Mouse (Mus musculus) intestine, embryonic 14.5 days (tissue): ENCODE measurements around the gene Olfr281. TPM values are rescaled to one million over a fixed set of nuclear protein-coding genes. Genes with fewer than 3 reads are reported as not detected.

Source experiments
- ATAC-seq: fragments of 200-750 bp; cut with Nextera tagmentation; replicated peaks from 2 replicates; pipeline ENCODE4 v1.8.0; 2017; ENCODE audit warnings: low read depth, moderate number of reproducible peaks, moderate TSS enrichment, moderate library complexity; ENCODE audit not compliant: low FRiP score, low TSS enrichment
- DNase-seq: peaks from one replicate; pipeline ENCODE4 v3.0.0-alpha.2; 2018; ENCODE audit warnings: low spot score
- H3K27ac ChIP-seq: fragments of 300-500 bp; sonication (generic); 2 replicates; pipeline ENCODE4 v1.5.1; 2014; ENCODE audit warnings: low read depth, mild to moderate bottlenecking, control low read depth
- H3K27me3 ChIP-seq: fragments of 300-500 bp; sonication (generic); replicated peaks from 2 replicates; pipeline ENCODE4 v1.6.1; 2014; ENCODE audit warnings: low read length, control low read depth; ENCODE audit not compliant: control insufficient read depth, insufficient read depth
- H3K36me3 ChIP-seq: fragments of 300-500 bp; sonication (generic); 2 replicates; pipeline ENCODE4 v1.6.1; 2014; ENCODE audit warnings: low read length, control low read depth; ENCODE audit not compliant: control insufficient read depth, insufficient read depth
- H3K4me1 ChIP-seq: fragments of 300-500 bp; sonication (generic); replicated peaks from 2 replicates; pipeline ENCODE4 v1.6.1; 2014; ENCODE audit warnings: low read length, control low read depth, mixed read lengths; ENCODE audit not compliant: control insufficient read depth, insufficient read depth
- H3K4me2 ChIP-seq: fragments of 300-500 bp; sonication (generic); 2 replicates; pipeline ENCODE4 v1.6.1; 2014; ENCODE audit warnings: low read length
- H3K4me3 ChIP-seq: fragments of 300-500 bp; sonication (generic); 2 replicates; pipeline ENCODE4 v1.5.1; 2014; ENCODE audit warnings: low read depth, low read length, control low read depth, mixed read lengths
- H3K9ac ChIP-seq: fragments of 300-500 bp; sonication (generic); 2 replicates; pipeline ENCODE4 v1.6.1; 2014; ENCODE audit warnings: mild to moderate bottlenecking, low read length
- H3K9me3 ChIP-seq: fragments of 300-500 bp; sonication (generic); 2 replicates; pipeline ENCODE4 v1.6.1; 2016; ENCODE audit warnings: low read length, control low read depth; ENCODE audit not compliant: control insufficient read depth
- WGBS: fragments of 180-500 bp; shearing (Covaris S2); extraction: QIAGEN DNeasy Blood & Tissue Kit; methylation state at CpG from one replicate; pipeline ENCODE4 v1.1.7; 2014; 5-methylcytosine and 5-hydroxymethylcytosine counted together
- polyA plus RNA-seq: library from polyadenylated mRNA; unstranded; fragments of >200 nt; fragmentation: Nextera tagmentation; extraction: Ambion mirVana; gene quantifications from 2 replicates; pipeline ENCODE4 v1.2.1, GENCODE M21; 2014

Gene Olfr281
- polyA plus RNA-seq, 1 experiment from 2014 or later: not detected

DNA sequence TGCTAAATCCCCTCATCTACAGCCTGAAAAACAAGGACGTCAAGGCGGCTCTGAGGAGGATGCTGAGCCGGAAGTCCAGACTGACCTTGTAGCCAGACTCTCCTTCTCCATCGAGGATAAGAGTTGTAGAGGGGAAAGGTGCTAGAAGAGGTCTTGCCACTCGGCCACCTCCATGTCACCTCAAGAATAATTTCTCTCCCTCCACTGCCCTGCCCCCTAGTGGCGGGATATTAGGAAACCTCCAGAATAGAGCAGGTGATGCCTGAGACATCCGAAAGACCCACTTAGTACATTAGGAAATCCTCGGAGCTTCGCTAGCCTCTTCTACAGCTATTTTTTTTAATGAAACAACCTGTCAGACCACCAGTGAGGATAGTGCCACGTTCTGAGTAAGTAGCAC lies 23.0 kb downstream of the Olfr281 start:
- Histone ChIP-seq H3K27me3 (no peaks in the 10 kb centered on the region), H3K27ac (no peak overlapping the region), H3K4me1 (no peaks in the 10 kb centered on the region), H3K4me3 (no peak overlapping the region), H3K36me3 (no peaks in the 10 kb centered on the region), H3K4me2 (no peak overlapping the region), H3K9me3 (no peaks in the 10 kb centered on the region), H3K9ac (no peak overlapping the region)
- peak; percentile 64 for DNase-seq
- no peak for ATAC-seq
- 48% methylated on average over 10 of the region's 10 CpGs for WGBS

DNA sequence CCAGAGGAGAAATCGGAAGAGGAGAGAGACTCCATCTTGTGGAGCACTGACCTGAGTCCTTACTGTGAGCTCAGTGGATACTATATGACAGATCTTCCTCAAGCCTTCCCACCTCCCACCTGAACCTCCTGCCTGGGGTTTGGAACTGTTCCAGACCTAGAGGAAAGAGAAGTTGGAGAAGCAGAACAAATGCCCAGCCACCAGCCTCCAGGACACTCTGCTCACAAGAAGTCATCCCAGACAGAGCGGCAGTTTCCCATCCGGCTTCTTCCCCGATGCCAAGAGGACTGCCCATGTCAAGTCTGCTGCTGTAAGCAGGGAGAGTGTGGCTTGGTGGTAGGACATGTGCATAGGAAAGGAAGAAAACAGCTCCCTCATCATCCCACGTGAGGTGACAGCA lies 23.9 kb downstream of the Olfr281 start:
- Histone ChIP-seq H3K27ac (no peak overlapping the region), H3K4me3 (no peak overlapping the region), H3K4me2 (no peak overlapping the region), H3K4me1 (no peaks in the 10 kb centered on the region), H3K27me3 (no peaks in the 10 kb centered on the region), H3K9ac (no peak overlapping the region), H3K9me3 (no peaks in the 10 kb centered on the region), H3K36me3 (no peaks in the 10 kb centered on the region)
- DNase-seq (no peak), ATAC-seq (no peak)
- WGBS: 82% methylated on average over 5 of the region's 5 CpGs

DNA sequence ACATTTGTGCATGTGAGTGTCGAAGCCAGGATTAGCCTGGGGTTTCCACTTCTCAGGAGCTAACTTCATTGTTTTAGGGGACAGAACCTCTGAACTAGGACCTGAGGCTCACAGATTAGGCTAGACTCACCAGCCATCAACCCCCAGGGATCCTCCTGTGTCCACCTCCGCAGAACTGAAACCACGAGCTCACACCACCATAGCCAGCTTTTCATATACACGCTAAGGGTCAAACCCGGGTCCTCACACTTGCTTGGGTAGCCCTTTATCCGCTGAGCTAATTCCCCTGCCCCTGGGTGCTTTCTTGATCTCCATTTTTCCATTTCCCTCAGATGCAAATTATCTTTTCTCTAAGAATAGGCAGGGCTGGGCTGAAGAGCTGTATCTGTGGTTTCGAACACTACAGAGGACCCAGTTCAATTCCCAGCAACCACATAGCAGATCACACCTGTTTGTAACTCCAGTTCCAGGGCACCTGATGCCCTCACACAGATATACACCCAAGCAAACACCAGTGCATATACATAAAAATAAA lies 27.2 kb downstream of the Olfr281 start:
- no peak overlapping the region for H3K9ac ChIP-seq
- no peaks in the 10 kb centered on the region for H3K36me3 ChIP-seq
- H3K4me1 ChIP-seq: peaks cover 8% of the 10 kb centered on the region
- H3K4me2 ChIP-seq: no peak overlapping the region
- H3K27ac ChIP-seq: no peak overlapping the region
- ATAC-seq: no peak
- H3K9me3 ChIP-seq: no peaks in the 10 kb centered on the region
- H3K4me3 ChIP-seq: no peak overlapping the region
- no peaks in the 10 kb centered on the region for H3K27me3 ChIP-seq
- WGBS: 72% methylated on average over 7 of the region's 7 CpGs
- no peak for DNase-seq

DNA sequence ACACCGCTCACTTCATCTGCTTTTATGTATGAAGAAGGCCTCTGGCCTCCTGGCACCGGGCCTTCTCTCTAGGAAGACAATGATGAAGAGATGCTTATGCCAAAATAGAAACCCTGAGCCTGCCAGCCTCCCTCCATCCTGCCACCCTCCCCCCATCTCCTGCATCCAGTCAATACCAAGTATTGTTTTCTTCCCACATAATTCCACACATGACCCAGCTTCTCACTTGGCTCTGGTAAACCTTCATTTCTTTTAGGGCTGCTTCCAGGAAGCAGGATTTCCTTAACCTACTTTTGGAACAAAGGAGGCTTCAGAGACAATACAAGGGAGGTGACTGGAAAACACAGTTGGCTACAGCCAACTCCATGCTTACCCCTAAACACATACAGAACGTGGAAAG lies 30.3 kb downstream of the Olfr281 start, which contains the start of gene Lalba:
Gene Lalba, minus strand, starts transcription at position 21 of the 400 bp plus-strand sequence.
- H3K9ac ChIP-seq: no peak within 1 kb of the TSS
- no peaks in the 10 kb centered on the region for H3K36me3 ChIP-seq
- H3K27ac ChIP-seq: no peak within 1 kb of the TSS
- ATAC-seq (no peak), DNase-seq (no peak)
- 47% methylated on average over 3 of the region's 3 CpGs for WGBS
- no peak within 1 kb of the TSS for H3K4me2 ChIP-seq
- H3K9me3 ChIP-seq: no peaks in the 10 kb centered on the region
- H3K27me3 ChIP-seq: no peaks in the 10 kb centered on the region
- H3K4me1 ChIP-seq: peaks cover 9% of the 10 kb centered on the region
- no peak within 1 kb of the TSS for H3K4me3 ChIP-seq

- Histone ChIP-seq H3K27ac (peak overlapping the region; percentile 33; the same call in 1 of the 2 replicates), H3K36me3 (no peaks in the 10 kb centered on the region), H3K9ac (no peak overlapping the region), H3K9me3 (0 out of 2 replicates have a peak, but pooled peaks cover 6% of the 10 kb centered on the region), H3K27me3 (no peaks in the 10 kb centered on the region), H3K4me2 (peak overlapping the region; percentile 11; the same call in 1 of the 2 replicates), H3K4me1 (peaks cover 9% of the 10 kb centered on the region), H3K4me3 (no peak overlapping the region)
- 56% methylated on average over 18 of the region's 18 CpGs for WGBS
- ATAC-seq: no peak
- no peak for DNase-seq
Measured at GRCm38 (mm10) chr15:98483907-98484886, 31.8 kb downstream of the Olfr281 start.

DNA sequence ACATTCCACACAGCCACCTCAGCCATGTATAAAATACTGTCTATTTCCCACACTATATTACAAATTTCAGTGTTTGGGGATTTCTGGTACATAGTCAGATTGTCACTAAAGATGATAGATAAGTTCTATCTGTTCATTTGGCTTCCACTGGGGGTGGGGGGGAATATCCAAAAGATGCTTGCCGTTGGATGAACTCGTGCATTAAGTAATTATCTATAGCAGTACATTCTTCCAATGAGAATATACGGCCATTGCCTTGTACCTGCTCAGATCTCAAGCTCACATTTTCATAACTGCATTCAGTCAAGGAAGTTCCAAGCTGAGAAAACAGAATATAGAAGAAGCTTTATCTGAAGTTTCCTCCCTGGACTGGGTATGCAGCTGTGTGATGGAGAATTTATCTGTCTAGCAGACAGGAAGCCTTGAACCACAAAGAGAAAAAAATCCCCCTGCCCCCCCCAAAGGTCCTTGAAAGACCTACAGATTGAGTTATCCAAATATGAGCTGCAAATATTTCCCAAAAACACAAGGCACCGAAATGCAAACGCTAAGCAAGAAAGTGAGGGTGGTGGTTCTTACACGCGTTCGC lies 34.1 kb downstream of the Olfr281 start:
- DNase-seq (no peak), ATAC-seq (no peak)
- Histone ChIP-seq H3K9ac (no peak overlapping the region), H3K9me3 (0 out of 2 replicates have a peak, but pooled peaks cover 6% of the 10 kb centered on the region), H3K36me3 (no peaks in the 10 kb centered on the region), H3K4me2 (no peak overlapping the region), H3K4me3 (no peak overlapping the region), H3K27ac (no peak overlapping the region), H3K27me3 (no peaks in the 10 kb centered on the region), H3K4me1 (peaks cover 9% of the 10 kb centered on the region)
- 96% methylated on average over 8 of the region's 8 CpGs for WGBS

- DNase-seq: no peak
- H3K9ac ChIP-seq: no peak overlapping the region
- no peaks in the 10 kb centered on the region for H3K36me3 ChIP-seq
- H3K27ac ChIP-seq: no peak overlapping the region
- 0 out of 2 replicates have a peak, but pooled peaks cover 6% of the 10 kb centered on the region for H3K9me3 ChIP-seq
- H3K4me3 ChIP-seq: no peak overlapping the region
- no peak for ATAC-seq
- H3K4me2 ChIP-seq: no peak overlapping the region
- no peaks in the 10 kb centered on the region for H3K27me3 ChIP-seq
- H3K4me1 ChIP-seq: no peaks in the 10 kb centered on the region
- WGBS: 71% methylated on average over 2 of the region's 2 CpGs
Measured at GRCm38 (mm10) chr15:98491332-98491731, 38.9 kb downstream of the Olfr281 start.

DNA sequence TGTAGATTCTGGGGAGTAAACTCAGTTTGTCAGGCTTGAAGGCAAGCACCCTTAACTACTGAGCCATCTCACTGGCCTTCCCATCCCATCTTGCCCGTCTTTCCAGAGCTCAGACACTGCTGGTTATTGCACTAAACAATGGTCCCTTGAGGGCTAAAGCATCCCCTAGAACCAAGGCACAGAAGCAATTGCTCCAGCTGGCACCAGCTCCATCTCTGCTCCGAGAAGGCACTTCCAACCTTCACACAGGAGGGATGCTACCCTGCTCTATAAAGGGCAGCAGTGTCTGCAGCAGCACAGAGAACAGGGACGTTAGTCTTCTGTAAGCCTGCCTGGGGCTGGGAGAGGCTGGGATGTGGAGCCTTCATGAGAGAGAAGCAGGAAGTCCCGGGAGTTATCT lies 39.7 kb downstream of the Olfr281 start, which contains the start of gene Olfr279:
Gene Olfr279, plus strand, starts transcription at position 301 of the 400 bp plus-strand sequence.
- Histone ChIP-seq H3K27me3 (no peaks in the 10 kb centered on the region), H3K4me1 (no peaks in the 10 kb centered on the region), H3K4me2 (no peak within 1 kb of the TSS), H3K27ac (no peak within 1 kb of the TSS), H3K36me3 (no peaks in the 10 kb centered on the region), H3K9me3 (0 out of 2 replicates have a peak, but pooled peaks cover 6% of the 10 kb centered on the region), H3K9ac (no peak within 1 kb of the TSS), H3K4me3 (no peak within 1 kb of the TSS)
- WGBS: 50% methylated on average over 4 of the region's 4 CpGs
- ATAC-seq: no peak
- DNase-seq: no peak
